Mouse (Mus musculus) brain, adult 2 months (tissue): ENCODE results near the gene Olfr273.
"Not testable (repeated sequence)": the region's sequence is repeated elsewhere in the genome, so short reads cannot be mapped to it uniquely, and the experiment has no call there.

ENCODE experiments used
- DNase-seq: peaks from one replicate; pipeline ENCODE4 v3.0.0; 2011; ENCODE audit warnings: low read depth, low spot score

Olfr273 gene

DNA sequence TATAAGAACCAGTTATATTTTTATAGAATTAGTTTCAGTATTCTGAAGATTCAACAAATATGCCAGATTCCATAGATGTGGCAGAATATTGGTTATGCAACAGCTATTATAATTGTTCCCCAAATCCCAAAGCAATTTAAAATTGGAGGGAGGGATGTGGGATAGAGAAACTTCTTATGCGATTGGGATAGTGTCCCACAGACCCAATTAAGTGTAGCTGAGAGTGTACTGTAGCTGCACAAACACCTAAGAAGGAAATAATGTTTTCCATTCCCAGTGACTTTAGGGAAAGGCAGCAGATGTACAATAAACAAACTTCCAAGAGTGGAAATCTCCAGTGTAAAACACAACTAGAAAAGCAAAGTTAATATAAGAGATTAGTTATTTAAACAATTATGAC is at the start of gene Olfr273:
TSS of gene Olfr273 (minus strand) at position 101 of the 400 bp plus-strand sequence.
- DNase-seq: no peak

DNA sequence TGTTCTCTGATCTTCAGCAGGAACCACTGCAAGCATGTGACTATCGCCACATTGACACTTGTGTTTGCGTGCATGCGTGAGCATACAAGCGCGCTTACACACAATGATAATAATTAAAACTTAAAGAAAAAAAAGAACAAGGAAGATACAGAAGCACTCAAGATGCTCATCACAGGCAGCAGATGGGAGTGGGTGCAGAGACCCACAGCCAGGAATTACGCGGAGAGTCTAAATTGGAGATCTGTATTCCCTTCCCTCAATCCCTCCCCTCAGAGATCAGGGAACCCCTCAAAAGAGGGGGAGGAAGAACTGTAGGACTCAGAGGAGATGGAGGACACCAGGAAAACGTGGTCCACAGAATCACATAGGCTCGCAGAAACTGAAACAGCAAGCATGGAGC is 5.1 kb upstream of the Olfr273 start:
- peak; percentile 28 for DNase-seq

DNA sequence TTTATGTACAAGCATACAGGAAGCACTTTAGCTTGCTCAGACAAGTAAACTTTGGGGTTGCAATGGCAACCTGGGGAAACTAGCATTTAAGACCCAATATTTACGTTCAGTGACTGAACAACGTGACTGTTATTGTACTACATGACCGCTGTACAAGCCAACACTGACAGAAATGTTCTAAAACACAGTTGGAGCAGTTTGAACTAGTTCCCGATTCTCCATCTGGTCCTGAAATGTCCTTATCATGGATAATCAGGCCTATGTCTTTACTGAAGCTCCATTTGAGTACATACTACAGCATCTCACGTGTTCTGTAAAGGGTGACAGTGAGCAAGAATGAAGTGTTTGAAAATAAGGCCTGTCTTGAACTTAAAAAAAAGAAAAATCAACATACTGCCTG is 9.4 kb downstream of the Olfr273 start:
- DNase-seq: peak; percentile 8

DNA sequence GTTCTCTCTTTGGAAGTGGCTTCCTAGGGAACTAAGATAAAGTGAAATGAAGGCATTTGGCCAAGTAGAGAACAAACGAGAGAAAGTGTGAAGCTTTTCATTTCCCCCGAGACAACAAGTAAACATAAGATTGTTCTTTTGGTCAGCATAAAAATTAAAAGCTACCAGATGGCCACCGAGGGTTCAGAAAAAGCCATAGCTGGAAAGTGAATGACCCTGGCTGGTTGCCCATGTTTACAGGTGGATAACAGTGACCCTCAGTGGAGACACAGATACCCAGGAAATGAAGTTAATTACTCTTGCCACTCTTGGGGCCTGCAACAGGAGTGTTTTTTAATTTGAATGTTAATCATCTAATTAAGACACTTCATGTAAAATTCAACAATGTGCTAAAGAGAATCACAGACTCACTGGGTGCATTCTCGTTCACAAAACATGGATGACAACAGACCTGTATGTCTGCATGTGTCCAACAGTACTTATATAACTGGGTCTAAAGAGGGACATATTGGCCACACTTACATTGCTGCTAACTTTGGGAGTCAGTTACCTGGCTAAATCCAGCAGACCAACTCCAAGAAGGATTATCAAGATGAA is 9.9 kb downstream of the Olfr273 start:
- DNase-seq: peak; percentile 11

DNA sequence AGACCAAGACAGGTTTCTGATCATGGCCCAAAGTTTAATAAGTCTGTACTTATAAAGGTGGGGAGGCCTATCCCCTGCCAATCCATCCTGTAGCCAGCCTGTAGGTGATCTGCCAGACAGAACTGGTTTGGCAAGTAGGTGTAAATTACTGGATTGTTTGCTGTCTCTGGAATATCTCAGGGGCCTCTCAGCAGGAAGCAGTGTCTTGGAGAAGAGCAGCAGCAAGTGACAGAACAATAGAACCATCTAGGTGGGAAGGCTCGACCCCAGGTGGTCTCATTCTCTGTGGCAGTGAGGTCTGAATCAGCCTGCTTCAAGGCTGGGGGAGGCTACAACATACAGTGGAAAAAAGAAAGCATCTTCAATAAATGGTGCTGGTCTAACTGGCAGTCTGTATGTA is 13.6 kb downstream of the Olfr273 start:
- not testable (repeated sequence) for DNase-seq

DNA sequence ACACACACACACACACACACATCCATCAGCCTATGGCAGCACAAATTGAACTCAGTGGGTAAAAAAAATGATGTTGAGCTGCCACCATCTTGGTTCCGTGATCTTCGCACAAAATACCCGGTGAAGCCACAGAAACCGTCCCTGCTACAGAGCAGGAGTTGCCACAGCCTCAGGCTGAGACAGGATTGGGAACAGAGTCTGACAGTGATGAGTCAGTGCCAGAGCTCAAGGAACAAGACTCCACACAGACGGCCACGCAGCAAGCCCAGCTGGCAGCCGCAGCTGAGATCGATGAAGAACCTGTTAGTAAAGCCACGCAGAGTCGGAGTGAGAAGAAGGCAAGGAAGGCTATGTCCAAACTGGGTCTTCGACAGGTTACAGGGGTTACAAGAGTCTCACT is 37.7 kb downstream of the Olfr273 start:
- DNase-seq: peak; percentile 22

DNA sequence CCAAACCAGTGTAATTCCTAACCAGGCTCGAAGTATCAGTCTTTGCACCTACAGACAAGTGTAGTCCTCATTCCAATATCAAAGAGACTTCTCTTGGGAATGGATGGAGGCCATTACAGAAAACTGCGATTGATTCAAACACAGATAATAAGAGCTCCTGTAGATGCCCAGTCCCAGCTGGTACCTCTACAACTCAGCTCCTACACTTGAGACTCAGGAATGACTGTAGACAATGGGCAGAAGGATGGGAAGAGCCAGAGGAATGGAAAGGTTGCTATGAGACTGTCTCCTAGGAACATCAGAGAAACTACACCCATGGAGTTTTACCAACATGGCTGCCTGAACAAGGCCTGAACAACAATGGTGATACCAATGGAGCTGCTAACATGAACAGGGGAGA is 44.7 kb downstream of the Olfr273 start, which contains the start of gene Olfr275:
TSS of gene Olfr275 (plus strand) at position 301 of the 400 bp plus-strand sequence.
- no peak for DNase-seq

DNA sequence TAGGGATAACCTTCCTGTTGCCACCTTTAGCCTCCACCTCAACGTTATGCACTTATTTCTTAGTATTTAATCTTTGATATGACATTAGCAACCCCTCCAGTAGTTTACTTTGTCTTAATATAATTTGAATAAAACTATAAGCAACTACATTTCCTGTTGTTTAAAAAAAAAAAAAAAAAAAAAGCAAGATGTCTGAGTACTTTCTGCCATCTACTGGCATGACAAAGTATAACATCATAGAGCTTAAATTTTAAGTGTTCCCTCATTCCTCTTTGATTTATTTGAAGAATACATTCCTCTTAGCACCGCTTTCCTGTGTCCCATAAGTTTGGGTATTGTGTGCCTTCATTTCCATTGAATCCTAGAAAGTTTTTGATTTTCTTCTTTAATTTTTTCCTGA is 47.2 kb downstream of the Olfr273 start:
- DNase-seq: peak; percentile 30
